Mouse (Mus musculus): ENCODE data around the gene Ulk3. TPM values are rescaled to one million over a fixed set of nuclear protein-coding genes. Genes with fewer than 3 reads are reported as not detected.

Ulk3 gene
- polyA plus RNA-seq, 1 experiment from 2014 or later: 10.0 TPM

- Histone ChIP-seq H3K4me3 (ENCODE audit: low read depth, low read length) (peak overlapping the region; percentile 79), H3K36me3 (ENCODE audit: control insufficient read depth, insufficient read depth, low read length) (no peaks in the 10 kb centered on the region), H3K9ac (ENCODE audit: low read depth, low read length) (no peak overlapping the region), H3K27me3 (ENCODE audit: control insufficient read depth, insufficient read depth, low read length) (no peaks in the 10 kb centered on the region), H3K27ac (ENCODE audit: low read depth, low read length) (no peak overlapping the region), H3K9me3 (replicated peaks; ENCODE audit: control insufficient read depth, low read length) (no peaks in the 10 kb centered on the region), H3K4me2 (peak overlapping the region; percentile 89), H3K4me1 (ENCODE audit: control insufficient read depth, insufficient read depth, low read length) (peaks cover 25% of the 10 kb centered on the region)
- WGBS (ENCODE audit: insufficient replicate concordance): 78% methylated on average over 13 of the region's 13 CpGs
- ATAC-seq (replicated peaks; ENCODE audit: insufficient number of reproducible peaks, low FRiP score, low TSS enrichment): no peak
Measured at GRCm38 (mm10) chr9:57561711-57562099, 27.5 kb upstream of the Ulk3 start.

- Histone ChIP-seq H3K9me3 (replicated peaks; ENCODE audit: control insufficient read depth, low read length) (no peaks in the 10 kb centered on the region), H3K27ac (ENCODE audit: low read depth, low read length) (0 out of 2 replicates have a peak overlapping the region, but pooled peaks have one; percentile 11), H3K27me3 (ENCODE audit: control insufficient read depth, insufficient read depth, low read length) (no peaks in the 10 kb centered on the region), H3K4me1 (ENCODE audit: control insufficient read depth, insufficient read depth, low read length) (peaks cover 26% of the 10 kb centered on the region), H3K9ac (ENCODE audit: low read depth, low read length) (peak overlapping the region; percentile 52; the same call in 1 of the 2 replicates), H3K4me2 (no peak overlapping the region; the same call in 1 of the 2 replicates), H3K4me3 (ENCODE audit: low read depth, low read length) (no peak overlapping the region), H3K36me3 (ENCODE audit: control insufficient read depth, insufficient read depth, low read length) (no peaks in the 10 kb centered on the region)
- no peak for ATAC-seq (replicated peaks; ENCODE audit: insufficient number of reproducible peaks, low FRiP score, low TSS enrichment)
- WGBS (ENCODE audit: insufficient replicate concordance): 64% methylated on average over 4 of the region's 4 CpGs
Measured at GRCm38 (mm10) chr9:57562896-57563372, 26.3 kb upstream of the Ulk3 start.

GRCm38 (mm10) chr9:57564609-57565008 is 24.6 kb upstream of the Ulk3 start:
- 85% methylated on average over 6 of the region's 6 CpGs for WGBS (ENCODE audit: insufficient replicate concordance)

GRCm38 (mm10) chr9:57565741-57566221 is 23.5 kb upstream of the Ulk3 start:
- H3K4me2 ChIP-seq: no peak overlapping the region
- no peak for ATAC-seq (replicated peaks; ENCODE audit: insufficient number of reproducible peaks, low FRiP score, low TSS enrichment)
- 45% methylated on average over 10 of the region's 10 CpGs for WGBS (ENCODE audit: insufficient replicate concordance)
- no peaks in the 10 kb centered on the region for H3K27me3 ChIP-seq (ENCODE audit: control insufficient read depth, insufficient read depth, low read length)
- H3K9ac ChIP-seq (ENCODE audit: low read depth, low read length): no peak overlapping the region
- no peak overlapping the region for H3K4me3 ChIP-seq (ENCODE audit: low read depth, low read length)
- H3K4me1 ChIP-seq (ENCODE audit: control insufficient read depth, insufficient read depth, low read length): peaks cover 24% of the 10 kb centered on the region
- no peaks in the 10 kb centered on the region; the same call in 1 of the 2 replicates for H3K36me3 ChIP-seq (ENCODE audit: control insufficient read depth, insufficient read depth, low read length)
- no peaks in the 10 kb centered on the region for H3K9me3 ChIP-seq (replicated peaks; ENCODE audit: control insufficient read depth, low read length)
- H3K27ac ChIP-seq (ENCODE audit: low read depth, low read length): 0 out of 2 replicates have a peak overlapping the region, but pooled peaks have one; percentile 2

More at GRCm38 (mm10) chr9:57564609-57565008, 24.6 kb upstream of the Ulk3 start:
- no peaks in the 10 kb centered on the region; the same call in 1 of the 2 replicates for H3K36me3 ChIP-seq (ENCODE audit: control insufficient read depth, insufficient read depth, low read length)
- H3K4me1 ChIP-seq (ENCODE audit: control insufficient read depth, insufficient read depth, low read length): peaks cover 28% of the 10 kb centered on the region
- no peaks in the 10 kb centered on the region for H3K9me3 ChIP-seq (replicated peaks; ENCODE audit: control insufficient read depth, low read length)
- no peak overlapping the region for H3K4me2 ChIP-seq
- H3K27me3 ChIP-seq (ENCODE audit: control insufficient read depth, insufficient read depth, low read length): no peaks in the 10 kb centered on the region
- H3K27ac ChIP-seq (ENCODE audit: low read depth, low read length): no peak overlapping the region
- H3K4me3 ChIP-seq (ENCODE audit: low read depth, low read length): no peak overlapping the region
- no peak overlapping the region for H3K9ac ChIP-seq (ENCODE audit: low read depth, low read length)
- no peak for ATAC-seq (replicated peaks; ENCODE audit: insufficient number of reproducible peaks, low FRiP score, low TSS enrichment)

GRCm38 (mm10) chr9:57566846-57567245 is 22.4 kb upstream of the Ulk3 start:
- Histone ChIP-seq H3K27me3 (ENCODE audit: control insufficient read depth, insufficient read depth, low read length) (no peaks in the 10 kb centered on the region), H3K27ac (ENCODE audit: low read depth, low read length) (no peak overlapping the region), H3K4me3 (ENCODE audit: low read depth, low read length) (no peak overlapping the region), H3K9ac (ENCODE audit: low read depth, low read length) (no peak overlapping the region), H3K36me3 (ENCODE audit: control insufficient read depth, insufficient read depth, low read length) (no peaks in the 10 kb centered on the region; the same call in 1 of the 2 replicates), H3K4me2 (no peak overlapping the region), H3K9me3 (replicated peaks; ENCODE audit: control insufficient read depth, low read length) (no peaks in the 10 kb centered on the region), H3K4me1 (ENCODE audit: control insufficient read depth, insufficient read depth, low read length) (peaks cover 18% of the 10 kb centered on the region)
- WGBS (ENCODE audit: insufficient replicate concordance): 57% methylated on average over 8 of the region's 8 CpGs
- no peak for ATAC-seq (replicated peaks; ENCODE audit: insufficient number of reproducible peaks, low FRiP score, low TSS enrichment)

- no peak for ATAC-seq (replicated peaks; ENCODE audit: insufficient number of reproducible peaks, low FRiP score, low TSS enrichment)
- Histone ChIP-seq H3K4me1 (ENCODE audit: control insufficient read depth, insufficient read depth, low read length) (peaks cover 3% of the 10 kb centered on the region), H3K27me3 (ENCODE audit: control insufficient read depth, insufficient read depth, low read length) (no peaks in the 10 kb centered on the region), H3K4me2 (no peak overlapping the region), H3K9ac (ENCODE audit: low read depth, low read length) (no peak overlapping the region), H3K36me3 (ENCODE audit: control insufficient read depth, insufficient read depth, low read length) (no peaks in the 10 kb centered on the region; the same call in 1 of the 2 replicates), H3K9me3 (replicated peaks; ENCODE audit: control insufficient read depth, low read length) (no peaks in the 10 kb centered on the region), H3K27ac (ENCODE audit: low read depth, low read length) (peak overlapping the region; percentile 31; the same call in 1 of the 2 replicates), H3K4me3 (ENCODE audit: low read depth, low read length) (no peak overlapping the region)
- WGBS (ENCODE audit: insufficient replicate concordance): 79% methylated on average over 6 of the region's 6 CpGs
Measured at GRCm38 (mm10) chr9:57568500-57568899, 20.8 kb upstream of the Ulk3 start.

GRCm38 (mm10) chr9:57574397-57574796 is 14.9 kb upstream of the Ulk3 start:
- ATAC-seq (replicated peaks; ENCODE audit: insufficient number of reproducible peaks, low FRiP score, low TSS enrichment): no peak

GRCm38 (mm10) chr9:57575577-57575976 is 13.7 kb upstream of the Ulk3 start:
- Histone ChIP-seq H3K9me3 (replicated peaks; ENCODE audit: control insufficient read depth, low read length) (no peaks in the 10 kb centered on the region), H3K27ac (ENCODE audit: low read depth, low read length) (no peak overlapping the region), H3K36me3 (ENCODE audit: control insufficient read depth, insufficient read depth, low read length) (peaks cover 10% of the 10 kb centered on the region), H3K27me3 (ENCODE audit: control insufficient read depth, insufficient read depth, low read length) (no peaks in the 10 kb centered on the region), H3K4me2 (no peak overlapping the region), H3K9ac (ENCODE audit: low read depth, low read length) (no peak overlapping the region), H3K4me1 (ENCODE audit: control insufficient read depth, insufficient read depth, low read length) (peaks cover 3% of the 10 kb centered on the region; the same call in 1 of the 2 replicates), H3K4me3 (ENCODE audit: low read depth, low read length) (no peak overlapping the region)
- 77% methylated on average over 3 of the region's 3 CpGs for WGBS (ENCODE audit: insufficient replicate concordance)
- no peak for ATAC-seq (replicated peaks; ENCODE audit: insufficient number of reproducible peaks, low FRiP score, low TSS enrichment)

More at GRCm38 (mm10) chr9:57574397-57574796, 14.9 kb upstream of the Ulk3 start:
- Histone ChIP-seq H3K27me3 (ENCODE audit: control insufficient read depth, insufficient read depth, low read length) (no peaks in the 10 kb centered on the region), H3K4me3 (ENCODE audit: low read depth, low read length) (no peak overlapping the region), H3K4me1 (ENCODE audit: control insufficient read depth, insufficient read depth, low read length) (peaks cover 3% of the 10 kb centered on the region; the same call in 1 of the 2 replicates), H3K9ac (ENCODE audit: low read depth, low read length) (no peak overlapping the region), H3K27ac (ENCODE audit: low read depth, low read length) (no peak overlapping the region), H3K36me3 (ENCODE audit: control insufficient read depth, insufficient read depth, low read length) (peaks cover 9% of the 10 kb centered on the region), H3K4me2 (no peak overlapping the region), H3K9me3 (replicated peaks; ENCODE audit: control insufficient read depth, low read length) (no peaks in the 10 kb centered on the region)
